In genomic region chr12:24952147-24952546, GRCm38 (mm10) we compare ENCODE assay signal across 8 mouse cellular contexts. TPM values are rescaled to one million over a fixed set of nuclear protein-coding genes. Genes with fewer than 3 reads are reported as not detected.
DNase-seq lines count a peak whose midpoint lies in the region; ATAC-seq and TF ChIP-seq lines count a peak whose summit lies in the region.

No protein-coding gene starts in this region.

- H3K27ac ChIP-seq in left cerebral cortex, adult 2 months: no peak overlapping the region
- H3K27ac ChIP-seq in forebrain, embryonic 10.5 days: no peak overlapping the region
- H3K27ac ChIP-seq in intestine, embryonic 16.5 days (ENCODE audit: low read length): no peak overlapping the region
- H3K27ac ChIP-seq in liver, adult 2 months (replicated peaks; ENCODE audit: insufficient read depth, low read depth, low read length): no peak overlapping the region
- no peak overlapping the region for H3K27ac ChIP-seq in stomach, postnatal 0 days (replicated peaks)

- 74% methylated on average over 6 of the region's 6 CpGs for WGBS in forebrain, embryonic 10.5 days
- WGBS in intestine, embryonic 16.5 days: 38% methylated on average over 6 of the region's 6 CpGs
- 44% methylated on average over 6 of the region's 6 CpGs for WGBS in liver, adult 2 months
- 44% methylated on average over 6 of the region's 6 CpGs for WGBS in stomach, postnatal 0 days

- TF ChIP-seq EP300 in stomach, postnatal 0 days (optimal IDR thresholded peaks at IDR 0.05): no peak

- H3K36me3 ChIP-seq in forebrain, embryonic 10.5 days (replicated peaks): peaks cover 72% of the 10 kb centered on the region
- H3K36me3 ChIP-seq in intestine, embryonic 16.5 days (ENCODE audit: control insufficient read depth, insufficient read depth, low read length): no peaks in the 10 kb centered on the region; the same call in 1 of the 2 replicates
- no peaks in the 10 kb centered on the region for H3K36me3 ChIP-seq in liver, adult 2 months (ENCODE audit: control insufficient read depth, insufficient read depth, low read length)
- peaks cover 4% of the 10 kb centered on the region; the same call in 1 of the 2 replicates for H3K36me3 ChIP-seq in stomach, postnatal 0 days (ENCODE audit: control insufficient read depth, insufficient read depth, low read length)

- no peak for TF ChIP-seq POLR2A in liver, adult 2 months (IDR thresholded peaks at IDR 0.05; ENCODE audit: extremely low read depth, insufficient read depth, low read length)

- no peak overlapping the region for H3K4me3 ChIP-seq in left cerebral cortex, adult 2 months
- no peak overlapping the region for H3K4me3 ChIP-seq in forebrain, embryonic 10.5 days
- H3K4me3 ChIP-seq in intestine, embryonic 16.5 days (ENCODE audit: low read length): no peak overlapping the region
- H3K4me3 ChIP-seq in liver, adult 2 months (ENCODE audit: insufficient read depth, low read depth, low read length): no peak overlapping the region
- no peak overlapping the region for H3K4me3 ChIP-seq in stomach, postnatal 0 days (ENCODE audit: low read depth, low read length)

- peak; percentile 50; the same call in 1 of the 2 replicates for ATAC-seq in intestine, embryonic 16.5 days
- peak; percentile 46; the same call in 1 of the 2 replicates for ATAC-seq in monocyte, adult 5-6 weeks (replicated peaks; ENCODE audit: insufficient number of reproducible peaks, low FRiP score, low TSS enrichment, poor library complexity, severe bottlenecking)
- peak; percentile 28; the same call in 1 of the 2 replicates for ATAC-seq in stomach, postnatal 0 days (ENCODE audit: low FRiP score, low TSS enrichment)

- intact Hi-C loops in left cerebral cortex, adult 2 months (cut with DNase I): loop anchor here (1.0 kb wide), 1 partner anchor 242 kb away; no protein-coding TSS in a partner anchor

- TF ChIP-seq CTCF in left cerebral cortex, adult 2 months (IDR thresholded peaks at IDR 0.05): peak; percentile 83
- TF ChIP-seq CTCF in liver, adult 2 months (IDR thresholded peaks at IDR 0.05; ENCODE audit: low read depth, low read length): peak; percentile 64
- peak; percentile 91 for TF ChIP-seq CTCF in stomach, postnatal 0 days (IDR thresholded peaks at IDR 0.05; ENCODE audit: low read depth)

- H3K79me2 ChIP-seq in liver, adult 2 months (ENCODE audit: control insufficient read depth, insufficient read depth, low read length): no peaks in the 10 kb centered on the region

- no peak overlapping the region for H3K9ac ChIP-seq in intestine, embryonic 16.5 days (ENCODE audit: low read depth, low read length)
- H3K9ac ChIP-seq in liver, adult 2 months (ENCODE audit: low read depth, low read length): no peak overlapping the region
- H3K9ac ChIP-seq in stomach, postnatal 0 days (ENCODE audit: low read length): no peak overlapping the region

- H3K27me3 ChIP-seq in forebrain, embryonic 10.5 days (ENCODE audit: poor library complexity, severe bottlenecking): no peaks in the 10 kb centered on the region
- H3K27me3 ChIP-seq in intestine, embryonic 16.5 days (replicated peaks; ENCODE audit: control insufficient read depth, insufficient read depth, low read length): no peaks in the 10 kb centered on the region
- no peaks in the 10 kb centered on the region for H3K27me3 ChIP-seq in liver, adult 2 months (ENCODE audit: control insufficient read depth, insufficient read depth, low read length)
- H3K27me3 ChIP-seq in stomach, postnatal 0 days (ENCODE audit: control insufficient read depth, insufficient read depth, low read length): no peaks in the 10 kb centered on the region

- DNase-seq in left cerebral cortex, adult 2 months (ENCODE audit: extremely low spot score in 1 of 2, low spot score in 2 of 2): peak; percentile 46 to 63
- DNase-seq in left cerebral cortex, adult 8-10 months (ENCODE audit: low spot score in 2 of 2): no peak
- peak; percentile 66 for DNase-seq in c-Kit-negative CD71-positive TER-119-positive erythroid progenitor cells, embryonic 14.5 days (ENCODE audit: low read depth, low spot score)
- DNase-seq in forebrain, embryonic 10.5 days (ENCODE audit: extremely low spot score, low spot score): peak; percentile 65
- peak; percentile 12 for DNase-seq in liver, adult 2 months (ENCODE audit: extremely low read depth, low read depth, low spot score)
- DNase-seq in stomach, postnatal 0 days (ENCODE audit: low spot score): peak; percentile 64

- H3K4me2 ChIP-seq in intestine, embryonic 16.5 days (ENCODE audit: low read depth, low read length): no peak overlapping the region
- H3K4me2 ChIP-seq in stomach, postnatal 0 days (replicated peaks; ENCODE audit: low read depth): no peak overlapping the region

- H3K4me1 ChIP-seq in forebrain, embryonic 10.5 days: no peaks in the 10 kb centered on the region
- no peaks in the 10 kb centered on the region for H3K4me1 ChIP-seq in intestine, embryonic 16.5 days (ENCODE audit: control insufficient read depth, insufficient read depth, low read length)
- no peaks in the 10 kb centered on the region for H3K4me1 ChIP-seq in liver, adult 2 months (ENCODE audit: control insufficient read depth, insufficient read depth, low read length)
- H3K4me1 ChIP-seq in stomach, postnatal 0 days (replicated peaks; ENCODE audit: control insufficient read depth, insufficient read depth): no peaks in the 10 kb centered on the region

- no peaks in the 10 kb centered on the region for H3K9me3 ChIP-seq in forebrain, embryonic 10.5 days
- no peaks in the 10 kb centered on the region for H3K9me3 ChIP-seq in intestine, embryonic 16.5 days (ENCODE audit: control insufficient read depth, low read length)
- no peaks in the 10 kb centered on the region for H3K9me3 ChIP-seq in stomach, postnatal 0 days (ENCODE audit: control insufficient read depth, low read length)

RNA-seq across cellular contexts. Expression of gene Kidins220, which starts 22.6 kb away (rescaled TPM):
- total RNA-seq in left cerebral cortex, adult 2 months (2021): 100 to 1,000 TPM; 301 to 346 TPM
- total RNA-seq in left cerebral cortex, adult 8-10 months (2022): 100 to 1,000 TPM; 316 to 342 (median 332) TPM
- polyA plus RNA-seq in forebrain, embryonic 10.5 days (2016; fragmentation: Nextera tagmentation; extraction: Ambion mirVana): 17.2 and 20.0 TPM in 2 replicates
- polyA plus RNA-seq in intestine, embryonic 16.5 days (2015; fragmentation: Nextera tagmentation; extraction: Ambion mirVana): 19.1 and 21.6 TPM in 2 replicates
- total RNA-seq in liver, adult 2 months (2014; rRNA removed): 26.6 and 30.3 TPM in 2 replicates
- 17.9 and 21.8 TPM in 2 replicates for polyA plus RNA-seq in liver, adult 2 months (2012; rRNA removed)
- 66.5 to 142 TPM (median 122 TPM) in 3 replicates for total RNA-seq in monocyte, adult 5-6 weeks (2017)
- polyA plus RNA-seq in stomach, postnatal 0 days (2015; fragmentation: Nextera tagmentation; extraction: Ambion mirVana): 9.1 and 9.9 TPM in 2 replicates

Comparison
In these comparisons a context has a peak if more than half of its experiments do, and no peak if none do; other contexts are left out.
1. DNase-seq: peak in left cerebral cortex, adult 2 months (2 of 2), c-Kit-negative CD71-positive TER-119-positive erythroid progenitor cells, embryonic 14.5 days (single experiment), forebrain, embryonic 10.5 days (single experiment), liver, adult 2 months (single experiment) and stomach, postnatal 0 days (single experiment); none in left cerebral cortex, adult 8-10 months (0 of 2).
2. Peak in every context shown above with its lines, with median percentiles within 50 percentile points of each other: CTCF ChIP-seq and ATAC-seq.